Mouse (Mus musculus): ENCODE results near the gene Klrb1a.

DNA sequence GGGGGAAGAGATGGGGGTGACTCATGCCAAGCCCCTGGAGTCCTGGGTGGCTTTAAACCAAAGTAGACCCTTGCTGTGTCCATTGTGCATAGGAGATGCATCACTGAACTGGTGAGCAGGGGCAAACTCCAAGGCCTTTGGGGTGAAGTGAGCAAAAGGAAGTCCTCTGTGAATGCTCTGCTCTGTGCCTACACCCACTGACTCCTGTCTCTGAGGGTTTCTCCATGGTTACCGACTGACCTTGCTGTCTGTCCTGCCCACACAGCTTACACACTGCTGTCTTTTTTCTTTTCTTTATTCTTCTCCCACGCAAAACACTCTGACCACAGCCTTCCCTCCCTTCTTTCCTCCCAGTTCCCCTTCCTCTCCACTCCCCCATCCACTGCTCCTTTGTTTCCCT, 600 bp downstream of the Klrb1a start:
- TF ChIP-seq CTCF (IDR thresholded peaks at IDR 0.05; ENCODE audit: low read depth, low read length) (no peak), POLR2A (IDR thresholded peaks at IDR 0.05; ENCODE audit: borderline replicate concordance, low read depth, low read length) (no peak)
